8 mouse cellular contexts compared by ENCODE assay signal in the genomic region with DNA sequence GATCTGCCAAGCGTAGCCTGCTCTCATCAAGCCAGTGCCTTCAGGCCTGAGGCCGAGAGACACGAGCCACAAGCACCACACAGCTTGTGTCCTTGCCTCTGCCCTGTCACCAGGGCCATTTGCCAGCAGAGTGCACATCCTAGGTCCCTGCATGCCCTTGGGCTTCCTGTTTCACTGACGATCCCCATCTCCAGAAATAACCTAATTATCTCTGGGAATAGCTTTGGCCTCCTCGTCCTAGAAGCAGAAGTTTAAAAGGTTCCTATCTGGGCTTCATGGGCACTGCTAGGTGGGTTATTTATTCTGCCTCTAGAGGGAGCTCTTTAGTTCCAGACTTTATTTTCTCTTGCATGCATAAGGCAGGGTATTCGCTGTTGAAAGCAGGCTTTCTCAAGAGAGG.
DNase-seq lines count a peak whose midpoint lies in the region; ATAC-seq lines count a peak whose summit lies in the region.

No protein-coding gene starts in this region.

- peak; percentile 22 to 41 for DNase-seq in frontal cortex, postnatal 36 days (ENCODE audit: low spot score in 2 of 2)
- no peak for DNase-seq in frontal cortex, postnatal 25 days (ENCODE audit: low spot score in 2 of 2)
- peak; percentile 41 for DNase-seq in thymus, postnatal 0 days (ENCODE audit: low spot score)
- no peak for DNase-seq in thymus, adult 18-20 months
- peak; percentile 63 for DNase-seq in kidney, postnatal 14 days
- DNase-seq in retina, adult 2 months (ENCODE audit: low read depth, low spot score): peak; percentile 16

- ATAC-seq in common myeloid progenitor, adult 5-6 weeks (replicated peaks; ENCODE audit: low read depth, poor library complexity, severe bottlenecking): peak; percentile 80
- no peak for ATAC-seq in erythroid progenitor cell, adult 5-6 weeks (replicated peaks; ENCODE audit: low FRiP score, poor library complexity, severe bottlenecking)

Comparison
In these comparisons a context has a peak if more than half of its experiments do, and no peak if none do; other contexts are left out.
1. DNase-seq: peak in frontal cortex, postnatal 36 days (2 of 2), thymus, postnatal 0 days (single experiment), kidney, postnatal 14 days (single experiment) and retina, adult 2 months (single experiment); none in frontal cortex, postnatal 25 days (0 of 2) and thymus, adult 18-20 months (0 of 2).